Comparison of ENCODE assay signal across 13 mouse cellular contexts in the genomic region with DNA sequence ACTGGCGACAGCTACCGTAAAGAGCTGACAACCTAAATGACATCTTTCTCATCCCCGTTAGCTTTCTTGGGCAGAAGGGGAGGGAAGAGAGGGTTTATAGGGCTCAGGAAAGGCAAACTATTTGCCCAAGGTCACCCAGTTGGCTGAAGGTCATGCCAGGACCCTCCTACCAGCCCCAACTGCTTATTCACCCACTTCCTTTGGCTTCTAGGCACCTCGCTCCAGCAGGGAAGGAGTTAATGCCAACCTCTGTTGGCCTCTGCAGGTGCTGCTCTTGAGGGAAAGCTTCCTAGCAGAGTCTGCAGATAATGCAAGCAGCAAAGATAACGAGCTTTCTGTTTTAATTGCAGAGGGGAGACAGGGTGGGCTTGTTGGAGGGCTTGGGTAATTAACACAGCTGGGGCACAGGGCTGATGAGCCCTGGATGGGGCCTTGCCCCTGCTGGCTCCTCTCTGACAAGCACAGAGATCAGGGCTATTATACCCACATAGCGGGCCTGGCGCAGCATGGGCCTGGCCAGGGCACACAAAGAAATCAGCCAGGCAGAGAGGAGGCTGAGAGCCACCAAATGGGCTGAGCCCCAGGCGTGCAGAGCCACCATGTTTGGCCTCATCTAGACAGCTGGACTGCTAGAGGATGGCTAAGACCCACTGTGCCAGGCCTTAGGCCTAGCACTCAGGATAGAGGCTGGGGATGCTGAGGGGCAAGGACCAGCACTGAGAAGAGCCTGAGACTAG. TPM values are rescaled to one million over a fixed set of nuclear protein-coding genes. Genes with fewer than 3 reads are reported as not detected.
DNase-seq lines count a peak whose midpoint lies in the region; ATAC-seq lines count a peak whose summit lies in the region.
"Had no signal": no experiment of that assay in that cellular context is flagged by ENCODE, and none has a peak within 500 bp of the region (broad histone marks: within the 10 kb centered on the region; RNA-seq: fewer than 3 reads in every experiment).

No protein-coding gene starts in this region.

- no peaks in the 10 kb centered on the region for H3K36me3 ChIP-seq in neural tube, embryonic 11.5 days (ENCODE audit: control insufficient read depth, insufficient read depth, low read length)
- no peaks in the 10 kb centered on the region for H3K36me3 ChIP-seq in hindbrain, embryonic 12.5 days
- H3K36me3 ChIP-seq in midbrain, embryonic 15.5 days (replicated peaks): no peaks in the 10 kb centered on the region
- H3K36me3 ChIP-seq: G1E had no signal

- 0 out of 2 replicates have a peak overlapping the region, but pooled peaks have one; percentile 34 for H3K27ac ChIP-seq in neural tube, embryonic 11.5 days (ENCODE audit: low read depth, low read length)
- H3K27ac ChIP-seq in hindbrain, embryonic 12.5 days: peak overlapping the region; percentile 77
- peak overlapping the region; percentile 15 for H3K27ac ChIP-seq in midbrain, embryonic 15.5 days
- H3K27ac ChIP-seq: liver, embryonic 14.5 days had no signal

- WGBS in neural tube, embryonic 11.5 days: 60% methylated on average over 8 of the region's 8 CpGs
- 55% methylated on average over 8 of the region's 8 CpGs for WGBS in hindbrain, embryonic 12.5 days
- 41% methylated on average over 8 of the region's 8 CpGs for WGBS in midbrain, embryonic 15.5 days

- no peaks in the 10 kb centered on the region for H3K9me3 ChIP-seq in neural tube, embryonic 11.5 days (ENCODE audit: control insufficient read depth, low read length)
- no peaks in the 10 kb centered on the region for H3K9me3 ChIP-seq in hindbrain, embryonic 12.5 days (replicated peaks)
- H3K9me3 ChIP-seq in midbrain, embryonic 15.5 days: no peaks in the 10 kb centered on the region
- H3K9me3 ChIP-seq: G1E had no signal

- no peak for DNase-seq in neural tube, embryonic 11.5 days (ENCODE audit: low spot score)
- DNase-seq in neural tube, embryonic 10.5 days (ENCODE audit: extremely low spot score, low spot score): no peak
- no peak for DNase-seq in testis, postnatal 10 days (ENCODE audit: low spot score)
- no peak for DNase-seq in layer of hippocampus, adult 11-12 months (ENCODE audit: low spot score)
- no peak for DNase-seq in kidney, postnatal 14 days
- DNase-seq: cerebellum, adult 2 months; heart, postnatal 36 days; kidney, adult 2 months; thymus, adult 18-20 months had no signal

- no peak overlapping the region for H3K4me2 ChIP-seq in neural tube, embryonic 11.5 days (ENCODE audit: low read depth)
- H3K4me2 ChIP-seq in hindbrain, embryonic 12.5 days (replicated peaks): no peak overlapping the region
- H3K4me2 ChIP-seq in midbrain, embryonic 15.5 days: no peak overlapping the region

- no peaks in the 10 kb centered on the region for H3K27me3 ChIP-seq in neural tube, embryonic 11.5 days (ENCODE audit: control insufficient read depth, insufficient read depth, low read length)
- H3K27me3 ChIP-seq in hindbrain, embryonic 12.5 days: no peaks in the 10 kb centered on the region
- H3K27me3 ChIP-seq in midbrain, embryonic 15.5 days (replicated peaks): no peaks in the 10 kb centered on the region

- H3K9ac ChIP-seq in neural tube, embryonic 11.5 days (ENCODE audit: low read length): no peak overlapping the region
- no peak overlapping the region for H3K9ac ChIP-seq in hindbrain, embryonic 12.5 days
- H3K9ac ChIP-seq in midbrain, embryonic 15.5 days: no peak overlapping the region
- H3K9ac ChIP-seq: liver, embryonic 14.5 days had no signal

- peak; percentile 53; the same call in 1 of the 2 replicates for ATAC-seq in neural tube, embryonic 11.5 days (ENCODE audit: insufficient read depth, low FRiP score, low TSS enrichment)
- peak; percentile 94 for ATAC-seq in hindbrain, embryonic 12.5 days (ENCODE audit: low FRiP score)
- peak; percentile 82 for ATAC-seq in midbrain, embryonic 15.5 days (replicated peaks)

- no peak overlapping the region for H3K4me3 ChIP-seq in neural tube, embryonic 11.5 days (ENCODE audit: low read depth, low read length)
- no peak overlapping the region for H3K4me3 ChIP-seq in hindbrain, embryonic 12.5 days
- no peak overlapping the region for H3K4me3 ChIP-seq in midbrain, embryonic 15.5 days

- peaks cover 8% of the 10 kb centered on the region; the same call in 1 of the 2 replicates for H3K4me1 ChIP-seq in neural tube, embryonic 11.5 days (ENCODE audit: control insufficient read depth, insufficient read depth, low read length)
- peaks cover 16% of the 10 kb centered on the region for H3K4me1 ChIP-seq in hindbrain, embryonic 12.5 days
- peaks cover 12% of the 10 kb centered on the region; the same call in 1 of the 2 replicates for H3K4me1 ChIP-seq in midbrain, embryonic 15.5 days

RNA-seq across cellular contexts. Expression of a gene that starts 38.5 kb away (rescaled TPM):
- polyA plus RNA-seq in neural tube, embryonic 11.5 days (2014; fragmentation: Nextera tagmentation; extraction: Ambion mirVana): 18.1 and 20.0 TPM in 2 replicates
- 35.9 and 41.0 TPM in 2 replicates for polyA plus RNA-seq in hindbrain, embryonic 12.5 days (2016; fragmentation: Nextera tagmentation; extraction: Ambion mirVana)
- polyA plus RNA-seq in midbrain, embryonic 15.5 days (2015; fragmentation: Nextera tagmentation; extraction: Ambion mirVana): 52.6 and 59.4 TPM in 2 replicates
- polyA plus RNA-seq: G1E had no signal

Comparison
In these comparisons a context has a peak if more than half of its experiments do, and no peak if none do; other contexts are left out.
1. H3K27ac ChIP-seq: peak in every context shown above with its lines; median percentile 77 in hindbrain, embryonic 12.5 days; 34 in neural tube, embryonic 11.5 days; 15 in midbrain, embryonic 15.5 days.